Mouse (Mus musculus) forebrain, embryonic 14.5 days (tissue): Measurements from ENCODE around the gene Brd1. TPM values are rescaled to one million over a fixed set of nuclear protein-coding genes. Genes with fewer than 3 reads are reported as not detected.
A peak's percentile ranks its signal among the peaks of the same experiment; 100 is the strongest.

ENCODE experiments used
- ATAC-seq: fragments of 200-750 bp; cut with Nextera tagmentation; 2 replicates; pipeline ENCODE4 v1.8.0; 2017; ENCODE audit warnings: mild to moderate bottlenecking, moderate library complexity
- DNase-seq: peaks from one replicate; pipeline ENCODE4 v3.0.0-alpha.2; 2015; ENCODE audit warnings: low spot score
- H3K27ac ChIP-seq: fragments of 300-500 bp; sonication (generic); 2 replicates; pipeline ENCODE4 v1.5.1; 2014; ENCODE audit warnings: low read depth, mild to moderate bottlenecking, control low read depth, low read length, moderate library complexity
- H3K27me3 ChIP-seq: fragments of 300-500 bp; sonication (generic); replicated peaks from 2 replicates; pipeline ENCODE4 v1.6.1; 2014; ENCODE audit warnings: low read length, control low read depth, mixed read lengths; ENCODE audit not compliant: control insufficient read depth, insufficient read depth
- H3K36me3 ChIP-seq: fragments of 300-500 bp; sonication (generic); 2 replicates; pipeline ENCODE4 v1.6.1; 2014; ENCODE audit warnings: low read length, control low read depth; ENCODE audit not compliant: control insufficient read depth, insufficient read depth
- H3K4me1 ChIP-seq: fragments of 300-500 bp; sonication (generic); 2 replicates; pipeline ENCODE4 v1.6.1; 2014; ENCODE audit warnings: antibody characterized with exemption, low read length, control low read depth; ENCODE audit not compliant: control insufficient read depth, insufficient read depth
- H3K4me2 ChIP-seq: fragments of 300-500 bp; sonication (generic); 2 replicates; pipeline ENCODE4 v1.6.1; 2014; ENCODE audit warnings: mild to moderate bottlenecking, control low read depth, low read length
- H3K4me3 ChIP-seq: fragments of 300-500 bp; sonication (generic); 2 replicates; pipeline ENCODE4 v1.5.1; 2014; ENCODE audit warnings: low read depth, low read length, control low read depth
- H3K9ac ChIP-seq: fragments of 300-500 bp; sonication (generic); 2 replicates; pipeline ENCODE4 v1.6.1; 2014; ENCODE audit warnings: mild to moderate bottlenecking, low read length, control low read depth, moderate library complexity
- H3K9me3 ChIP-seq: fragments of 300-500 bp; sonication (generic); replicated peaks from 2 replicates; pipeline ENCODE4 v1.6.1; 2016; ENCODE audit warnings: low read length, control low read depth, mixed read lengths; ENCODE audit not compliant: control insufficient read depth
- WGBS: fragments of 180-500 bp; shearing (Covaris S2); extraction: QIAGEN DNeasy Blood & Tissue Kit; methylation state at CpG from one replicate; pipeline ENCODE4 v1.1.7; 2014; 5-methylcytosine and 5-hydroxymethylcytosine counted together
- polyA plus RNA-seq: library from polyadenylated mRNA; unstranded; fragments of >200 nt; fragmentation: Nextera tagmentation; extraction: Ambion mirVana; gene quantifications from 2 replicates; pipeline ENCODE4 v1.2.1, GENCODE M21; 2014

Brd1 gene
- polyA plus RNA-seq, 1 experiment from 2014 or later: 27.9 TPM

DNA sequence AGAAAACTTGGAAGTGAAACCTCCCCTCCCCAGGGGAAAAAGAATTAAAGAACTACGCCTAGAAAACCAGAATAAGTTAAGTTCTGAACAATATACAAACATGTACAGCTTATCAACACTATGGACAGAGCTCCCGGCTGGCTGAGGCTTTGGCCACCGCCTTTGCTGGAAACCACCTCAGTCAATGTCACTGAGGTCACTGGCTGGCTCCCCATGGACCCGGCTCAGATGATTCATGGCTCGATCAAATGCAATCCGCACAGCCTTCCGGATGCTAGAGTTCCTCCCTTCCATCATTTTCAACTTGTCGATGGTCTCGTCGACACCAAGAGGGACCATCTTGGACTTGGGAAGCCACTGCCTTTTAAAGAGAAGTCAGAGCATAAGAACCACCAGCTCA is 45.9 kb downstream of the Brd1 start:
- H3K4me1 ChIP-seq: no peaks in the 10 kb centered on the region
- H3K4me2 ChIP-seq: no peak overlapping the region
- H3K9me3 ChIP-seq: no peaks in the 10 kb centered on the region
- DNase-seq: no peak
- H3K27me3 ChIP-seq: no peaks in the 10 kb centered on the region
- H3K9ac ChIP-seq: no peak overlapping the region
- ATAC-seq: no peak
- H3K36me3 ChIP-seq: peaks cover 88% of the 10 kb centered on the region
- H3K4me3 ChIP-seq: no peak overlapping the region
- 94% methylated on average over 10 of the region's 10 CpGs for WGBS
- no peak overlapping the region for H3K27ac ChIP-seq

DNA sequence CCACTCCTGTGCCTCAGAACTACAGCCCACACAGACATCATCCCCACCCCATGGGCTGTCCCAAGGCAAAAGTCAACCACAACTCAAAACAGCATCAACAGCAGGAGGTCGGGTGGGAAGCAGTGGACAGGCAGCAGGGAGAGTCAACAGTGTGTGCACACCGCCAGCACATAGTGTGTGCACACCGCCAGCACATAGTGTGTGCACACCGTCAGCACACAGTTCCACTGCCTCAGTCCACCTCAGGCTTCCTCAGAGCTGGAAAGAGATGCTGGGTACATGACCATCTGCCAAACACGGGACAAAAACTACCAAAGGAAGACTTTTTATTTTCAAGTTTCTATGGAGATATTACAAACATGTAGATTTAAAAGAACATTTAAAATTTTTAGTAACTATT is 47.3 kb downstream of the Brd1 start:
- H3K27me3 ChIP-seq: no peaks in the 10 kb centered on the region
- H3K9me3 ChIP-seq: no peaks in the 10 kb centered on the region
- H3K4me1 ChIP-seq: no peaks in the 10 kb centered on the region
- H3K4me3 ChIP-seq: no peak overlapping the region
- H3K9ac ChIP-seq: no peak overlapping the region
- 90% methylated on average over 5 of the region's 5 CpGs for WGBS
- ATAC-seq: no peak
- H3K4me2 ChIP-seq: no peak overlapping the region
- no peak for DNase-seq
- H3K27ac ChIP-seq: no peak overlapping the region
- peaks cover 75% of the 10 kb centered on the region for H3K36me3 ChIP-seq

DNA sequence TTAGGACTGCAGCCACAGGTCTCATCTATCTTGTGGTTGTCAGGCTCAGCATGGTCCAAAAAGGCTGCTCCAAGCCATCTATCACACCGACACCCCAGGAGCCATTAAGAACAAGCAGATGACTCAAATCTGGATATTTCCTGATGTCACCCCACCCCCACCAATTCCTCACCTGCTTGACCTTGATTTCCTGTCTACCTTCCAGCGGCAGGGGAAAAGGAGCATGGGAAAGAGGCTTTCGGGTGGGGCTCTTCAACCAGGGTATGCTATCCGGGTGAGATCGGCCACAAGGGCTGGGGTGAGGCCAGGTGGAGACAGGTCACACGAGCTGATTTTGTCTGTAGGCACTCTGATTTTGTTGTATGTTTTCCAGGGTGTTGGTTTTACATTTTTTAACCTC is 50.0 kb downstream of the Brd1 start:
- H3K27ac ChIP-seq: no peak overlapping the region
- H3K9me3 ChIP-seq: no peaks in the 10 kb centered on the region
- H3K4me3 ChIP-seq: no peak overlapping the region
- DNase-seq: no peak
- H3K4me2 ChIP-seq: no peak overlapping the region
- no peak for ATAC-seq
- peaks cover 2% of the 10 kb centered on the region; the same call in 1 of the 2 replicates for H3K4me1 ChIP-seq
- H3K9ac ChIP-seq: no peak overlapping the region
- 93% methylated on average over 6 of the region's 6 CpGs for WGBS
- H3K27me3 ChIP-seq: no peaks in the 10 kb centered on the region
- peaks cover 49% of the 10 kb centered on the region for H3K36me3 ChIP-seq

DNA sequence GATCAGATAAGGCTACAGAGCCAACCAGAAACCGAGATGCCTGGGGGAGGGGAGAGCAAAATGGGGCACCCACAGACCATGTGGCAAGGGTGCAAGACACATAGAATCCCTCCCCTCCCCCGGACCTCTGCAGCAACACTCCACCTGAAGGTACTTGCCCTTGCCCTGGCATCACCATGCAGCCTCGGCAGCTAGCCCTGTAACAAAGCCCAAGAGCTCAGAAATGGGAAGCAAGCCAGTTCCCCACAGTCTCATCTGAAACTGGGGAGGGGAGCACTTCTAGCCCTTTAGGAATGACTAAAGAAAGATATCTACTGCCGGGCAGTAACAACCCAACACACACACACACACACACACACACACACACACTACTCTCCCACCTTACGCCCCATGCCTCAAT is 53.1 kb downstream of the Brd1 start:
- no peak for ATAC-seq
- Histone ChIP-seq H3K27ac (no peak overlapping the region), H3K27me3 (no peaks in the 10 kb centered on the region), H3K36me3 (peaks cover 18% of the 10 kb centered on the region; the same call in 1 of the 2 replicates), H3K4me3 (no peak overlapping the region), H3K4me2 (no peak overlapping the region), H3K9me3 (no peaks in the 10 kb centered on the region), H3K9ac (no peak overlapping the region), H3K4me1 (peaks cover 2% of the 10 kb centered on the region; the same call in 1 of the 2 replicates)
- WGBS: 66% methylated on average over 5 of the region's 5 CpGs
- peak; percentile 37 for DNase-seq

DNA sequence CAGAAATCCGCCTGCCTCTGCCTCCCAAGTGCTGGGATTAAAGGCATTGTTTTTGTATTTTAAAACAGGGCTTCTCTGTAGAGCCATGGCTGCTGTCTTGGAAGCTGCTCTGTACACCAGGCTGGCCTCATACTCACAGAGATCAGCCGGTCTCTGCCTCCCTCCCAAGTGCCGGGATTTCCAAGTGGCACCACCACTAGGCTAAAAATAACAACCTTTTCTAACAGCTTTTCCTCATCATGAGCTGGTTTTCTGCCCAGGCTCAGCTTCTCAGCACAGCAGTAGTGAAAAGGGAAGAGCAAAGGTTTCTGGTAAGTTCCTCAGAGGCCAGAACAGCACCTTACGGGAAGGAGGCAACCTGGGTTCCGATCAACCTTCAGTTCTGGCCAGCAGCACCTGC is 56.5 kb downstream of the Brd1 start:
- DNase-seq (no peak), ATAC-seq (no peak)
- Histone ChIP-seq H3K9ac (no peak overlapping the region), H3K27ac (no peak overlapping the region), H3K27me3 (no peaks in the 10 kb centered on the region), H3K9me3 (no peaks in the 10 kb centered on the region), H3K4me1 (peaks cover 2% of the 10 kb centered on the region; the same call in 1 of the 2 replicates), H3K4me3 (no peak overlapping the region), H3K4me2 (no peak overlapping the region), H3K36me3 (no peaks in the 10 kb centered on the region)
- 96% methylated on average over 5 of the region's 5 CpGs for WGBS

DNA sequence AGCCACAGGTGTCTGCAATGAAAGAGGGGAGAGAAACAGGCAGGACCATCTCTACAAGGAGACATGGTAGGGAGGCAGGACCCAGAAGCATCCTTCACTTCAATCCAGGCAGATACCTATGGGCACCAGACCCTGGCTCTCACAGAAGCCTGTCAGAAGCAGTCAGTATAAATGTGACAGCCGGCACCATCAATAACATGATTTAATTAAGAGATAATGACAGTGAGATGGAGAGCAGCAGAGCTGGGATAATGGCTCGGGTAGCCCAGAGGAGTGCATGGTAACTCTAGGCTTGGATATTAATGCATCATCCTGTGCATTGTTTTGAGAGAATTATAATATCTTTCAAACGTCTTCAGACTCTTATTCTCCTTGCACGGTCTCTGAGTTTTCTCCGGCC is 58.0 kb downstream of the Brd1 start:
- Histone ChIP-seq H3K9me3 (no peaks in the 10 kb centered on the region), H3K36me3 (no peaks in the 10 kb centered on the region), H3K4me3 (no peak overlapping the region), H3K27ac (no peak overlapping the region), H3K27me3 (no peaks in the 10 kb centered on the region), H3K4me2 (no peak overlapping the region), H3K4me1 (no peaks in the 10 kb centered on the region; the same call in 1 of the 2 replicates), H3K9ac (no peak overlapping the region)
- no peak for ATAC-seq
- 86% methylated on average over 5 of the region's 5 CpGs for WGBS
- DNase-seq: no peak

DNA sequence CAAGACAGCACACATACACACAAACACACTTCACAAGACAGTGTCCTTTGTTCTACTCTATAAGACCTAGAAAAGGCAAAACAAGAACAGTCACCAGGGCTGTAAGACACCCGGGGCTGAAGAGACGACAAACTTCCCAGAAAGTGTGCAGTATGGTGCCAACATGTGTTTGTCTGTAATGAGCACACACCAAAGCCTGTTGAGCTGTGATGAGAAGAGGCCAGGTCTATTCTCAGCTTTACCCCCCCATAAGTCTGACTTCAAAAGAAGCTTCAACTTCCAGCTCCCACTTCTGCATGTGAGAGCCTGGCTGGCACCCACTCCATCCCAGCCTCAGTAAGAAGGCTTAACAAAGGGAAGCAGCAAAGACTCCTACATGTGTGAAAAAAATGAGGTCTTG is 65.3 kb downstream of the Brd1 start:
- Histone ChIP-seq H3K4me1 (no peaks in the 10 kb centered on the region), H3K4me3 (no peak overlapping the region), H3K4me2 (no peak overlapping the region), H3K27me3 (no peaks in the 10 kb centered on the region), H3K36me3 (no peaks in the 10 kb centered on the region), H3K27ac (no peak overlapping the region), H3K9me3 (no peaks in the 10 kb centered on the region), H3K9ac (no peak overlapping the region)
- 77% methylated on average over 2 of the region's 2 CpGs for WGBS
- no peak for ATAC-seq
- DNase-seq: no peak

DNA sequence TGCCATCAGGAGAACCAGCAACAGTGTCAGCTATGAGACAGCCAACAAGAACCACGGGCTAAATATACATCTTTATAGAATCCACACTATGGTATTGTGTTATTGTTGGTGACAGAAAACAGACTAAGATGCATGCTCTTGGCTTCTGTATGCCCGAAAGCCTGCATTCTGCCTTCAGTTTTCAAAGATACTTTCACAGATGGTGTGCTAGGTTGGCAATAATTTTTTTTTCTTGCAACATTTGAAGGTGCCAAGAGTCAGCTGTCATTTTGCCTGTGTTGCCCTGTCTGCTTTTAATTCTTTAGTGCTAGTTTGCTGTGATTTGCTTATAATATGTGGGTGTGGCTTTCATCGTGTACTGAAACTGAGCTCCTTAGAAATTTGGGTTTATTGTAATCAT is 66.4 kb downstream of the Brd1 start:
- Histone ChIP-seq H3K4me1 (no peaks in the 10 kb centered on the region), H3K9me3 (no peaks in the 10 kb centered on the region), H3K27ac (no peak overlapping the region), H3K9ac (no peak overlapping the region), H3K36me3 (no peaks in the 10 kb centered on the region), H3K4me3 (no peak overlapping the region), H3K27me3 (peaks cover 6% of the 10 kb centered on the region; the same call in 1 of the 2 replicates), H3K4me2 (no peak overlapping the region)
- 74% methylated on average over 3 of the region's 3 CpGs for whole genome bisulfite sequencing
- ATAC-seq (peak; percentile 15; the same call in 1 of the 2 replicates), DNase-seq (peak; percentile 73)

DNA sequence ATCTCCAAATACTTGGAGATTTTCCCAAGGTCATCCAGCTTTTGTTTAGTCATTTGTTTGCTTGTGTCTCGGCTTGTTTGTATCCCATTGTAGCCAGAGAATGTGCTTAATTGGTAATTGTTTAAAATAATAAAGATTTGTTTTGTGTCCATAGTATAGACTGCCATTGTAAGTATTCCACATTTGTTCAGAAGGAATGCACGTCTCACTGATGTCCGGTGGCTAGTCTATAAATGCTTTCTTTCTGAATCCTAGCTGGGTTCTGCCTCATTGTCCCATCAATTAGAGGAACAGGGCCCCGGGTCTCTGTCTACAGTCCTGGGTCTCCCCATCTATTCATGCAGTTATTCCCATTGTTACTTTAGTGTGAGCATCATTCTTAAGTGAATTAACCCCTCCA is 68.2 kb downstream of the Brd1 start:
- Histone ChIP-seq H3K9me3 (no peaks in the 10 kb centered on the region), H3K4me2 (no peak overlapping the region), H3K27ac (no peak overlapping the region), H3K4me1 (no peaks in the 10 kb centered on the region), H3K4me3 (no peak overlapping the region), H3K36me3 (no peaks in the 10 kb centered on the region), H3K27me3 (peaks cover 6% of the 10 kb centered on the region; the same call in 1 of the 2 replicates), H3K9ac (no peak overlapping the region)
- ATAC-seq: no peak
- no peak for DNase-seq
- WGBS: 50% methylated on average over 4 of the region's 4 CpGs
